Mouse (Mus musculus) adrenal gland, postnatal 4 days (tissue): ENCODE data around the gene Mapk8ip3. TPM values are rescaled to one million over a fixed set of nuclear protein-coding genes. Genes with fewer than 3 reads are reported as not detected.

Experiments used
- DNase-seq, 2 experiments: peaks; one replicate each; pipeline ENCODE4 v3.0.0; 2021 to 2022; ENCODE audit warnings: low spot score in 2 of 2, mixed read lengths in 2 of 2
- total RNA-seq, 2 experiments: library from RNA; stranded (reverse); gene quantifications; 2 replicates each; pipeline ENCODE4 v1.2.3; 2021

Mapk8ip3 gene
- total RNA-seq, 2 experiments from 2014 or later, result 150 to 153 TPM

- DNase-seq, result no peak
Measured at GRCm38 (mm10) chr17:24902671-24903474, 33.9 kb downstream of the Mapk8ip3 start.

GRCm38 (mm10) chr17:24902124-24902523 lies 34.7 kb downstream of the Mapk8ip3 start:
- no peak for DNase-seq

- no peak for DNase-seq
Measured at GRCm38 (mm10) chr17:24900014-24900413, 36.8 kb downstream of the Mapk8ip3 start.

GRCm38 (mm10) chr17:24899153-24899552 lies 37.6 kb downstream of the Mapk8ip3 start:
- DNase-seq, result no peak

- no peak for DNase-seq
Measured at GRCm38 (mm10) chr17:24898041-24898854, 38.5 kb downstream of the Mapk8ip3 start.

GRCm38 (mm10) chr17:24897600-24897999 lies 39.2 kb downstream of the Mapk8ip3 start:
- no peak for DNase-seq

- no peak for DNase-seq
Measured at GRCm38 (mm10) chr17:24896993-24897269, 39.8 kb downstream of the Mapk8ip3 start.

- peak; percentile 65 to 67 for DNase-seq
Measured at GRCm38 (mm10) chr17:24896241-24896992, 40.4 kb downstream of the Mapk8ip3 start, which contains the start of gene Nme3. Gene Nme3, plus strand, starts transcription at chr17:24896500.

GRCm38 (mm10) chr17:24895571-24896240 lies 41.1 kb downstream of the Mapk8ip3 start:
- DNase-seq, result no peak

- peak; percentile 56 to 74 for DNase-seq
Measured at GRCm38 (mm10) chr17:24894995-24895547, 41.7 kb downstream of the Mapk8ip3 start, which contains the start of the genes Eme2 and Mrps34. Gene Eme2, minus strand, starts transcription at chr17:24895087. Gene Mrps34, plus strand, starts transcription at chr17:24895116.

- DNase-seq, result no peak
Measured at GRCm38 (mm10) chr17:24894061-24894994, 42.4 kb downstream of the Mapk8ip3 start.

- DNase-seq, result no peak
Measured at GRCm38 (mm10) chr17:24893276-24893675, 43.5 kb downstream of the Mapk8ip3 start.

GRCm38 (mm10) chr17:24892785-24893184 lies 44.0 kb downstream of the Mapk8ip3 start:
- no peak for DNase-seq

GRCm38 (mm10) chr17:24891321-24891720 lies 45.5 kb downstream of the Mapk8ip3 start:
- no peak for DNase-seq

GRCm38 (mm10) chr17:24890151-24891092 lies 46.4 kb downstream of the Mapk8ip3 start:
- DNase-seq, result no peak

- no peak for DNase-seq
Measured at GRCm38 (mm10) chr17:24888862-24889261, 47.9 kb downstream of the Mapk8ip3 start.

- no peak for DNase-seq
Measured at GRCm38 (mm10) chr17:24887291-24888080, 49.3 kb downstream of the Mapk8ip3 start.

GRCm38 (mm10) chr17:24886932-24887271 lies 49.9 kb downstream of the Mapk8ip3 start:
- DNase-seq, result no peak
